Mouse (Mus musculus): ENCODE measurements around the gene Sertad4.

GRCm38 (mm10) chr1:192841094-192841813 is 14.3 kb downstream of the Sertad4 start:
- TF ChIP-seq POLR2A (IDR thresholded peaks at IDR 0.05; ENCODE audit: low read depth, low read length) (no peak), CTCF (IDR thresholded peaks at IDR 0.05; ENCODE audit: extremely low read depth, insufficient read depth, insufficient read length, insufficient replicate concordance) (no peak)
